Mouse (Mus musculus): ENCODE results near the gene Zfp13. TPM values are rescaled to one million over a fixed set of nuclear protein-coding genes. Genes with fewer than 3 reads are reported as not detected.

The Zfp13 gene
- total and polyA plus RNA-seq, 3 experiments = 0.30 TPM; not detected in 2

DNA sequence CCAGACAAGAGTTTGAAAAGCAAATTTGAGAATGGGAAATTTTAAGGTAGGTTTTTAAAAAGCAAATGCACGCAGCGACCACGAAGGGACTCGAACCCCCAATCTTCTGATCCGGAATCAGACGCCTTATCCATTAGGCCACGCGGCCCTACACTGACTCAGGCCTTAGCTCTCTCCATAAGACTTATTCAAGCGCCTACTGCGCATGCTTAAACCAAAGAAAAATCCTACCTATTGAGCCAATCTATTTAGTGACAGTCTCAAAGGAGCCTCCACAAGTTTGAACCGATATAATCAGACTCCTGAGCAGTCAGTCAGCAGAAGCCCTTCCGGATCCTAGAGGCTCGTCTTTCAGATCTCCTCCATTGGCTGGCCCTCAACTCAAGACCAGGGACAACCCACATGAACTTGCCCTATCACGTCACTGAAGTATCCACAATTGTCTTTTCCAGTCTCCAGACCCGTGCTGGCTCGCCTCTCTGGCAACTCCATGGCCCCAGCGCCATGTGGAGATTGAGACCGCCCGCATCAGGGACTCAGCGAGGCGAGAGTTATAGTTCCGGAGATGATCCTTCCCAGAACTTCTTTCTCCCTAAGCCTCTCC, 49.0 kb downstream of the Zfp13 start:
- Histone ChIP-seq H3K4me1 (ENCODE audit: control insufficient read depth in 1 of 2, insufficient read depth in 2 of 2) (peaks cover 0 to 14% of the 10 kb centered on the region in 2 experiments; a peak in 3 of 4 replicates), H3K9ac (ENCODE audit: insufficient read depth, low read depth) (peak overlapping the region; percentile 72), H3K27me3 (replicated peaks) (no peaks in the 10 kb centered on the region), H3K9me3 (replicated peaks; ENCODE audit: low read length) (no peaks in the 10 kb centered on the region), H3K4me2 (ENCODE audit: insufficient read depth, low read depth, poor library complexity, severe bottlenecking) (peak overlapping the region; percentile 81), H3K4me3 (replicated peaks in 1 of 3; ENCODE audit: low read depth in 2 of 3, low read length in 2 of 3, poor library complexity in 1 of 3) (peak overlapping the region; percentile 66 to 74 (median 71)), H3K79me2 (replicated peaks; ENCODE audit: control insufficient read depth, extremely low read depth, insufficient read depth, poor library complexity, severe bottlenecking) (no peaks in the 10 kb centered on the region), H3K36me3 (replicated peaks in 1 of 2; ENCODE audit: control insufficient read depth in 1 of 2, insufficient read depth in 1 of 2, low read length in 1 of 2) (peaks cover 0 to 14% of the 10 kb centered on the region in 2 experiments), H3K27ac (ENCODE audit: insufficient read depth, low read depth) (peak overlapping the region; percentile 6; the same call in 1 of the 2 replicates)
- TF ChIP-seq RAD21 (IDR thresholded peaks at IDR 0.05; ENCODE audit: low read depth, low read length) (no peak), ZKSCAN1 (IDR thresholded peaks at IDR 0.05; ENCODE audit: borderline replicate concordance, low read depth, low read length) (no peak), TBP (conservative IDR thresholded peaks at IDR 0.05; ENCODE audit: low read depth, low read length) (peak; percentile 100), BHLHE40 (IDR thresholded peaks at IDR 0.05; ENCODE audit: low read depth, low read length) (no peak; the same call in 1 of the 2 replicates), EP300 (IDR thresholded peaks at IDR 0.05; ENCODE audit: low read length) (no peak), KAT2A (IDR thresholded peaks at IDR 0.05; ENCODE audit: insufficient replicate concordance, low read length) (peak; percentile 88; the same call in 1 of the 2 replicates), POLR2A (IDR thresholded peaks at IDR 0.05; ENCODE audit: low read depth, low read length) (peak; percentile 59), MAX (IDR thresholded peaks at IDR 0.05; ENCODE audit: low read length) (no peak), E2F4 (IDR thresholded peaks at IDR 0.05; ENCODE audit: insufficient replicate concordance, low read depth, low read length) (0 out of 2 replicates have a peak, but pooled peaks have one; percentile 54), JUN (IDR thresholded peaks at IDR 0.05; ENCODE audit: insufficient read depth, low read depth, low read length) (no peak), ELF1 (IDR thresholded peaks at IDR 0.05; ENCODE audit: low read depth, low read length) (peak; percentile 98), MAZ (IDR thresholded peaks at IDR 0.05; ENCODE audit: low read depth, low read length) (no peak), UBTF (IDR thresholded peaks at IDR 0.05; ENCODE audit: low read depth, low read length) (0 out of 2 replicates have a peak, but pooled peaks have one; percentile 17), MEF2A (IDR thresholded peaks at IDR 0.05; ENCODE audit: borderline replicate concordance, low read depth, low read length) (no peak), ZMIZ1 (IDR thresholded peaks at IDR 0.05; ENCODE audit: low read depth, low read length) (no peak), NRF1 (IDR thresholded peaks at IDR 0.05; ENCODE audit: low read depth, low read length) (peak; percentile 86), MAFK (IDR thresholded peaks at IDR 0.05; ENCODE audit: insufficient replicate concordance, low read length) (peak; percentile 97), MYC (IDR thresholded peaks at IDR 0.05; ENCODE audit: low read depth, low read length) (0 out of 2 replicates have a peak, but pooled peaks have one; percentile 7), SIN3A (IDR thresholded peaks at IDR 0.05; ENCODE audit: low read length) (0 out of 2 replicates have a peak, but pooled peaks have one; percentile 26), TCF12 (IDR thresholded peaks at IDR 0.05; ENCODE audit: low read depth, low read length) (0 out of 2 replicates have a peak, but pooled peaks have one; percentile 3)
- dilution Hi-C loops (cut with MboI; ENCODE audit: extremely low pct_ligation_motif_present, extremely low pct_unique_long_range_greater_than_20kb, low sequenced_read_pairs) = no loop called here
- in situ Hi-C loops (cut with MboI; ENCODE audit: low pct_ligation_motif_present, low pct_unique_long_range_greater_than_20kb, low sequenced_read_pairs) = loop anchor here (10.0 kb wide), 1 partner anchor 365 kb away; no protein-coding TSS in a partner anchor
- DNase-seq (ENCODE audit: extremely low read depth) = peak; percentile 93

Data from CH12.LX (cell line).